Mouse (Mus musculus): Measurements from ENCODE around the gene P2ry1.

The P2ry1 gene

DNA sequence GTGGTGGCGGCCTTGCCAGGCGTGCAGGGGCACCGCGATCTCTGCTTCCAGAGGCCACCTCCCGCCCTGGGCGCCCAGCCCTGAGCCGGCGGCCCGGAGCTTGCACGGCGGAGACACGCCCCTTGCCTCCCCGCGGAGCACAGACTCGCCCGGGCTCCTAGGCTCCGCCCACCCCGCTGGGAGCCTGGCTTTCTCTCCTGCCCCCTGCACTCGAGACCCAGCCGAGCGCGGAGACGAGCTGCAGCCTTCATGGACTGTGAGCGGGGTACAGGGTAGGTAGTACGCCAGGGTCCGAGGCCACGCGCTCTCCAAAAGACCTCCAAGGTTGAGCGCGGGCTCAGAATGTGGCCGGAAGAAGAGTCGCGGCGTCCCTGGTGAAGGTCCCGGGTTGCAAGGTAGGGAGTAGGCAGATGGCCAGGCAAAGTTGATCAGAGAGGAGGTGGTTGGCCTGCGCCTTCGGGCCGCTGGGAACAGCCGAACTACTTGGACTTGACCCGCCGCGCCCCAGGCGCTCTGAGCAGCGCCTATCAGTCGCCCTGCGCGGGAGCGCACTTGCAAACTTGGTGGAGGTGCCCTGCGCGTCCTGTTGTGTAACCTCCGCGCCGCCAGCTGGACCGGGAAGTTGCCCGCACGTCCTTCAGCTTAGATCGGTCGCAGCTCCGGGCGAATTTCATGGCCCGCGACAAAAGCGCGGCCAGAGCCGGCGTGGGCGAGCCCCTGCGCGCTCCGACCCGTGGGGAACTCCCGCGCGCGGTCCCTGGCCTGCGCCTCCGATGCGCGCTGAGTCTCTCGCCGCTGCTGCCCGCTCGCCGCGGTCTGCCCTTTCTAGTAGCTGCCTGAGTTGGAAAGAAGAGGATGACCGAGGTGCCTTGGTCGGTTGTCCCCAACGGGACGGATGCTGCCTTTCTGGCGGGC lies at the start of gene P2ry1:
Gene P2ry1 (plus strand): TSS at position 209 of the 915 bp plus-strand sequence.
- peak; percentile 62 for DNase-seq

DNA sequence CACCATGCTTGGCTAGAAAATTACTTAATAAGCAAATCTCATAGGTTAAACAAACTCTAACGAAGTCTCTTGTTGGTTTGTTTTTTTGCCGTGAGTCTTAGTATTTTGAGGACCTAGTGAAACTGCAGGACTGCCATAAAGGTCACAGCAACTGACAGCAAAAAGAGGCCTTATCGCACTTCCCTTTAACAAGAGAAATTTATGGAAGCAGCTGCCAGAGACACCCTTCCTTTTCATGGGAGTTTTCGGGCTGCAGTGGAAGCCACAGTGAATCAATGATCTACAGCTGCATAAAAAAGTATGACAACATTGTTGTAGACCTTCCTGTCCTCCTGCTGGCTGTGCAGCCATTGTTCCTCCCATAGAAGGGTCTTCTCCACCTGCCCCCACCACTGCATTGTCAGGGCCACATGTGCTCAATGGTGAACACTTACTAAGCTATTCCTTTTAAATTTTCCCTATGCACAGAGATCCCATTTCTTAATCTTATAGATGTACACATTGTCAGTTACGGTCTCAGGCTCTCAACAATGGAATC lies 49.3 kb upstream of the P2ry1 start:
- DNase-seq: no peak

DNA sequence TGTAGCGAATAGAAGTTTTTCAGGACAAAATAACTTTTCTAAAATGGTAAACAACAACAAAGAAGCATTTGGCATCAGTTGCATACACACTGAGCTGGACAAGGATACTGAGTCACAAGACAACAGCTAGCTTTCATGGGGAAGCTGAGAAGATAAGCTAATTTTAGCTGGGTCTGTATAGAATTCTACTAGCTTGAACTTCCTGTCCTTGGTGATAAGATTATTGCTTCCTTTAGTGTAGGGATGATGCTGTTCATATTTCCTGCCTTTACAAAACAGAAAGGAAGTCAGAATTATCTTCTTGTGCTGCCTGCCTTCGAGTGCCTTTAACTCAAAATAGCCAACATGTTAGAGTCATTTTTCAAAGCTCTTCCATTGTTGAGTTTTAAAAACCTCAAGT lies 48.5 kb upstream of the P2ry1 start:
- DNase-seq: no peak

GRCm38 (mm10) chr3:60958769-60959168 lies 43.8 kb upstream of the P2ry1 start:
- no peak for DNase-seq

- DNase-seq: no peak
Observed at GRCm38 (mm10) chr3:60965137-60965536, 37.5 kb upstream of the P2ry1 start.

DNA sequence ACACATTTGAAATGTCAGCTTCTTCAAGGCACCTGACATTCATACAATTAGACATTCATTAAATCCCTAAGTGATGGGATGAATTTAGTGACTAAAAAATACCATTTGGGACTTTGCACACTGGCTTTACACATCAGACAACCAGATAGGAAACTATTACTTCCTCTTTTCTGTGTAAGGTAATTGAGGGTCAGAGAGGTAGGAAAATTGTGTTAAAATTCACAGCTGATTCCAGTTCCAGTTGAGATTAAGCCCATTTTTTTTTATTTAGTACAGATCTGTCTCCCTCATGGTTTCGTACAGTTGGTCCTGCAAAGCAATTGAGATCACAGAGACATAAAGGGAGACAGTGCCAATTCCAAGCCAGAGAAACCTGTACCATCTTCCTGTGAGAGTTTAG lies 27.7 kb upstream of the P2ry1 start:
- DNase-seq: no peak

DNA sequence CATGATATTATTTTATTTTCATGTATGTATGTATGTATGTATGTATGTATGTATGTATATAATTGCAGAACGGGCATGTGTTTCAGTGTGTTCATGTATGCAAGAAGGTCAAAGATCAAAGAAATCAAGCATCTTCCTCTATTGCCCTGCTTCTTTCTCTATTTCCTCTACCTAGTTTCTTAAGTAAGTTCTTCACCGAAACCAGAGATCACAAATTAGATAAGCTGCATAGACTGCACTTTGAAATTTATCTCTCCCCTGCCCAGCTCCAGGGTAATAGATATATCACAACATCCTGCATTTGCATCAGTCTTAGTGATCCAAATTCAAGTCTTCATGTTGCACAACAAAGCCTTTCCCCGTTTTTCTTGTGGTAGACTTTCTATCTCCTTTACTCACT lies 20.5 kb upstream of the P2ry1 start:
- DNase-seq: no peak

GRCm38 (mm10) chr3:60998064-60998463 lies 4.5 kb upstream of the P2ry1 start:
- DNase-seq: no peak

GRCm38 (mm10) chr3:60999715-61000114 lies 2.9 kb upstream of the P2ry1 start:
- DNase-seq: no peak

DNA sequence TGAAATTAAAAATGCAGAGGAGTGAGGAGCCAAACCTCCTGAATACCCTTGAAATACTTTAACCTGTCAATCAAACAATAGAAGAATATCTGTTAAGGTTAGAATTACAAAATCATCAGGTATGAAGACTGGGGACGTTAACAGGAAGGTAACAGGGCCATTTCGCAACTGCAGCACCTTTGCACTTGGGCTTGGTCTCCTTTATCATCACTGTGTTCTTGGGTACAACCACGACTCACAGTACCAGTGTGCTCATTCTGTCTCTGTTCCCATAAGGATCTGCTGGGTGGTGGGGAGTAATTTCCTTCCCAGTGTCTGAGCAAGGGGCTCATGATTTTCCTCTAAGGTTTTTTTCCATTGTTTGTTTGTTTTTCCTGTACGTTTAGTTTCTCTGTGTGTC lies 1.8 kb upstream of the P2ry1 start:
- DNase-seq: no peak

GRCm38 (mm10) chr3:61001852-61002586 lies 576 bp upstream of the P2ry1 start:
- DNase-seq: no peak

DNA sequence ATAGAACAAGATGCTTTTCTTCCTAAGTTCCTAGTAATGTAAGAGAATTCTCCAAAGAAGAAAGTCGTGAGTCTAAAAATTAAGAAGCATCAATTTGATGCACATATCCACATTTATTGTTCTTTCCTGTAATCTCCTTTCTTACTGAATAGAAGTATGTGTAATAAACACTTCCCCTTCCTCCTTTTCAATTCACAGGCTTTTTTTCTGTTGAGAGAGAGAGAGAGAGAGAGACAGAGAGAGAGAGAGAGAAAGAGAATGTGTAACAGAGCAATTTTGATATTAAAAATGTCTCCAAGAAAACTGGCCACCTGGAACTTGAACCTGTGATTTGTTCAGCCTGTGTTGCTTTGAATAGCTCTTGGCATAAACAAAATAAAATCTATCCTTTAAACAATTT lies 2.0 kb downstream of the P2ry1 start:
- DNase-seq: no peak

GRCm38 (mm10) chr3:61011660-61012059 lies 9.1 kb downstream of the P2ry1 start:
- no peak for DNase-seq

GRCm38 (mm10) chr3:61012550-61012949 lies 10.0 kb downstream of the P2ry1 start:
- no peak for DNase-seq

DNA sequence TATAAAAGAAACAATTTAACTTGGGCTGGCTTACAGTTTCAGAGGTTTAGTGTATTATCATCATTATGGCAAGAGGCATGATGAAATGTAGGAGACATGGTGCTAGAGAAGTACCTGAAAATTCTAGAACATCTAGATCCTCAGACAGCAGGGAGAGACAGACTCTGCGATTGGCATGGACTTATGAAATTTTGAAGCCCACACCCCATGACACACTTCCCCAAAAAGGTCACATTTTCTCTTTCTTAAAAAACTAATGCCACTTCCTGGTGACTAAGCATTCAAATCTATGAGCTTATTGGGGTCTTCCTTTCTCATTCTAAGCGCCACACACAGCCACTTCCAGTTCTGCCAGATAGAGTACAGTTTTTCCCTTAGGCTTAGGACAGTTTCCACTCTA lies 14.1 kb downstream of the P2ry1 start:
- no peak for DNase-seq

DNA sequence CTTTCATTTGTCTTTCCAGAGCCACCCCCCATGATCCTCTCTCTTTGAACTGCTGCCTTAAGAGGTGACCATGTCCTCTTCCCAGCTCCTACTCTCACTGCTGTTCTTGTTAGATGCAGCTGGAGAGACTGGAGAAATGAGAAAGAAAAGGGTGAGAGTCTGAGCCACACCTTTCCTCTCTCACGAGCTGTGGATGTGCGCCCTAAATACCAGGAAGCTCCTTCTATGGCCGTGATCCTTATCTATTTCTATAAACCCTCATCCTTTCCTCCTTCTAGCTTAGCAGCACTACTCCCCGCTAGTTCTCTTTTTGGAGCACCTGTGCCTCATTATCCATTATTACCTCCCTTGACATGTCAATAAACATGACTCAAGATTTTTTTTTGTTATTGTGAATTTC lies 29.5 kb downstream of the P2ry1 start:
- no peak for DNase-seq

GRCm38 (mm10) chr3:61035633-61036032 lies 33.0 kb downstream of the P2ry1 start:
- DNase-seq: no peak

- DNase-seq: no peak
Observed at GRCm38 (mm10) chr3:61039916-61040315, 37.3 kb downstream of the P2ry1 start.

- no peak for DNase-seq
Observed at GRCm38 (mm10) chr3:61049976-61050672, 47.5 kb downstream of the P2ry1 start.

Data from right cerebral cortex, adult 18-20 months (tissue).